Mouse (Mus musculus): Measurements from ENCODE around the gene Lrrc29.

Gene Lrrc29

DNA sequence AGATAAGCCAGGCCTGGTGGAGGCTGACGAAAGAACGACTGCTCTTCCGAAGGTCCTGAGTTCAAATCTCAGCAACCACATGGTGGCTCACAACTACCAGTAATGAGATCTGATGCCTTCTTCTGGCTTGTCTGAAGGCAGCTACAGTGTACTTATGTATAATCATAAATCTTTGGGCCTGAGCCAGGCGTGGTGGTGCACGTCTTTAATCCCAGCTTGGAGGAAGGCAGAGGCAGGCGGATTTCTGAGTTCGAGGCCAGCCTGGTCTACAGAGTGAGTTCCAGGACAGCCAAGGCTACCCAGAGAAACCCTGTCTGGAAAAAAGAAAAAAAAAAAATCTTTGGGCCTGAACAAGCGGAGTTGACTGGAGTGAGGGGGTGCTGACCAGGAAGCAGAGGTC, 34.7 kb downstream of the Lrrc29 start:
- DNase-seq (ENCODE audit: low spot score in 2 of 2): peak in 1 of 2 experiments; percentile 34

DNA sequence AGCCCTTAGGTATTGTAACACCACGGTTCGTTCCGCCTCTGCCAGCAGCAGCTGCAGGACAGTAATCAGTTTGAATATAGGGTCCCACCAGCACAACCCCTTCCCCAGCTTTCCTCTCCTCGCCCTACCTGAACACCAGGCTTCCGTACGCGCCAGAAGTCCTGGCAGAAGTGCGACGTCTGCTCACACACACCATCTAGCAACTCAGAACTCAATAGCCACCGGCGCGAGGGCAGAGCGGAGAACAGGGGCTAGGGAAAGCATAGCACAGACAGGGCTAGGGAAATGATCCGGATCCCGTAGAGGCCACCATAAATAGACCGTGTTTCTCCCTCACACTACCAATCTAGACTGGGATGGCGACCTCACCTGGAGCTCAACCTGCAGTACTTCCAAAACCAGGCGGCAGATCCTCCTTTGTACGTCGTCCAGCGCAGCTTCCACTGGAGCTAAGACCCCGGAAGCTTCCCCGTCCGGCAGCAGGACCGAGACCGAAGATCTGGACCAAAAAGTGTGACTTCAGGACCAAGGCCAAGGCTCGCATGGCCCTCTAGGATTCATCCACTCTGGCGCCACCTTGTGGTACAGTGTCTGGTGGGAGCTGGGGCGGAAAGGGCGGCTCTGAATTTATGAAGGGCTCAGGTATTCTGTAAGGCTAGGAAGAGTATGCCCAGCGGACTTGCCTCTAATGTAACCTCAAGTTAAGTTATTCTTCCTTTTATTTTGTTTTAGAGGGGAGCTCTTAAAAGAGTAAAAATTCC, 35.3 kb downstream of the Lrrc29 start:
- peak; percentile 82 to 88 for DNase-seq (ENCODE audit: low spot score in 2 of 2)

DNA sequence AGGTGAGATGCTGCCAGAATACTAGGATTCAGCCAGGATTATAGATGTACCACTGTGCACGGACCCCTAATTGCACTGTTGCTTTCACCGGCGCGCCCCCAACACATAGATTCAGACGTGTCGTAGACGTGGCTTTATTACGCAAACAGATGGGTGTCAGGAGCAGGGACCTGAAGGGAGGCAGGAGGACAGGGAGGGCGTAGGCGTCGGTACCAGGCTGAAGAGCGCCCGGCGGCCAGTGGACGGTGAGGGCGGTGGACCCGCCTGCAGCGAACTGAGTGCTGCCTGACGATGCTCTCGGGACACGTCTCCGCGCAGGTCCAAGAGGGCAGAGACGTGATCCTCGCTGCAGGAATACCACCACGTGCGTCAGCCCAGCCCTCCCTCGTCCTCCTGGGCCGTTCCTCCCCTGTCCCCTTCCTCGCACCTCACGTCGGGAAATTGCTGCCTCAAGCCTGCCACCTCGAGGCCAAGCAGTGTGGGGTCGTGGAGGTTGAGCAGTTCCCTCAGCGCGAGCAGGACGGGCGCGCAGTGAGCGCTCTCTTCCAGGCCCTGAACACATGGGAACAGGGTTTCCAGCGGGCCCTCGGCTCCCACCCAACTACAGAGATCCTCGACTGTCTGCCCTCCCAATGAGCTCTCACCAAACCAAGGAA, 36.1 kb downstream of the Lrrc29 start, which contains the start of gene 4931428F04Rik:
Gene 4931428F04Rik, minus strand, starts transcription at position 60 of the 656 bp plus-strand sequence.
- peak; percentile 72 to 74 for DNase-seq (ENCODE audit: low spot score in 2 of 2)

DNA sequence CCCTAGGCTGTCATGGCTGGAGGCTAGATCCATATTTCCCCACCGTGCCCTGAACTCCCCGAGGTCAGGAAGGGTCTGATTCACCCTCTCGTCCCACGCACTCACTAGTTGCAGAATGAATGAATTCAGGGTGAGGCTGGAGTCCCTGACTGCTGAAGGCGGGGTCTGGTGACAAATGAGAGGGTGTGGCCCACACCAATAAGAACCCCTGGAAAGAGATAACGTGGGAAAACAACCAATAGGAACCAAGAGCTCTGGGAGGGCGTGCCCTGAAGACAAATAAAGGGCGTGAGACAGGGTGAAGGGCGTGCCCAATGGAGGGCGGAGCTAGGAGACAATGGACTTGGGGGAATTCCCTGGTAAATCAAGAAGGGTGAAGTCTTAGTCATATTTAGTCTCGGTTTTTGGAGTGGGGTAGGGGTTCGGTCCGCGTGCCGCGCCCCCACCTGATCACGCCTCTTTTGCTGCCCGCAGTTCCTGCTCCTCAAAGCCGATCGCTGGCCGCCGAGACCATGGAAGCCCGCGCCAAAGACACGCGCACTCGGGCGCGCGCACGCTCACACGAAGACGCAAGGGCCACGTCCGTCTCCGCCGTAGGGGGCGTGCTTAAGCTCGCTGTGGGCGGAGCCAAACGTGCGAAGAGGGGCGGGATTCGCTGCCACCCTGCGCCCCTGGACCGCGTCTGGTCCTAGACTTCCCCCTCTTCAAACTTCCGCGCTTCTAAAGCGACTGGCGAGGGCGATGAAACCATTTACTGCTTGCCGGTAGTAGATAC, 36.9 kb downstream of the Lrrc29 start:
- peak; percentile 97 for DNase-seq (ENCODE audit: low spot score in 2 of 2)

DNA sequence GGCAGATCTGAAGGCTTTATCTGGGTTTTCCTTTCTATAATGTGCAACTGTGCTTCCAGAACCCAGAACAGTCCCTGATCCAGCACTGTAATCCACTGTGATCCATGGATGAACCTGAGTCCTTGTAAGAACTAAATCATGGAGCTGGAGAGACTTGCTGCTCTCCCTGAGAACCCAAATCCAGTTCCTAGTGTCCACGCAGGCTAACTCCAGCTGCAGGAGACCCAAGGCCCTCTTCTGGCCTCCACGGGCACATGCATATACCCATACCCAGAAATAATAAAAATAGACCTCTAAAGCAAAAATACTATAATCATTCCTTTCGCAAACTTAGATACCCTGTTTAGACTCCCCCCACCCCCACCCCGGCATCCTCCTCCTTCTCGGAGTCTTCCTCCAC, 37.8 kb downstream of the Lrrc29 start:
- DNase-seq (ENCODE audit: low spot score in 2 of 2): peak in 1 of 2 experiments; percentile 33

DNA sequence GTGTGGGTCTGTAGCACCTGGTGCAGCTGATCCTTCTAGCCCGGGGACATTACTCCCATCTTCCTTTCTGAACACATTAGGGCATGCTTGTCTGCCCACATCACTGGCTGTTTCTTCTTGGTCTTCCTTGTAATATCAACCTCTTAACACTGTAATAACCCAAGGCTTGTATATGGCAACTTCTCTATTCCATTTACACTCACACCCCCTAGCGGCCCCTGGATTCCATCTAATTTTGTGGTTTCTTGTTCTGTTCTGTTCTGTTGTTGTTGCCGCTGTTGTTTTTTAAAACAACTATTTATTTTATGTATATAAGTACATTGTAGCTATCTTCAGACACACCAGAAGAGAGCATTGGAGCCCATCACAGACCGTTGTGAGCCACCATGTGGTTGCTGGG, 39.2 kb downstream of the Lrrc29 start:
- DNase-seq (ENCODE audit: low spot score in 2 of 2): no peak

DNA sequence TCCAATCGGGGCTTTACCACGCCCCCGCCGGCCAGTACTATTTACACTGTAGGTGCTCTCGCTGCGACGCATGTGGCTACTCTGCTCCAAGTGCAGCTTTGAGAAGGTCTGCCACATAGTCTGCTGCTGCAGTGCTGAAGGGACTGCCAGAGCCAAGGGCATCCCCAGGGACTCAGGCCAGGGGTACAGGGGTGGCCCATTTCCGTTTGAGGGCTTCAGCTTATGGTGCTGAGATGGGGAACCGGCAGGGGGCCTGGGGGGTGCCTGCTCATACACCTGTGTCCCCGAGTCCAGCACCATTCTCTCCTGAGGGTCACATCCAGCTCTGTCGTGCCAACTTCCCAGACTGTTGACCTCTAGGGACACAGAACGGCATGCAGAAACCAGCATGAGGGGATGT, 40.6 kb downstream of the Lrrc29 start:
- DNase-seq (ENCODE audit: low spot score in 2 of 2): peak in 1 of 2 experiments; percentile 33

DNA sequence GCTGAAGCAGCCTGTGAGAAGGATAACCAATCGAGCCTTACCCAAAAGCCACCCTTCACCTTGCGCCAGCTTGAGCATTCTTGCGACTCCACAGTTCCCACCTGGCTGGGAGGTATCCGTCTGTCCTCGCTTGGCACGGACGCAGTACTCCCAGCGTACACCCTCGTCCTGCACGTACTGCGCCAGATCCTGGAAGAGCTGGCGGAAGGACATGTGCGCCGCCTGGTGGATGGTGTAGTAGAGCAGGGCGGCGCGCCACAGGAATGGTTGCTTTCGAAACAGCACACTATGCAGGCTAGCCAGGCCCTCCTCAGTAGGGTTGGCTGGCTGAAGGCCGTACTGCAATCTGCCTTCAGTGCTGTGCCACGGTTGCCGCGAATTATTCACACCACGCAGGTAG, 43.0 kb downstream of the Lrrc29 start:
- peak in 1 of 2 experiments; percentile 36 for DNase-seq (ENCODE audit: low spot score in 2 of 2)

DNA sequence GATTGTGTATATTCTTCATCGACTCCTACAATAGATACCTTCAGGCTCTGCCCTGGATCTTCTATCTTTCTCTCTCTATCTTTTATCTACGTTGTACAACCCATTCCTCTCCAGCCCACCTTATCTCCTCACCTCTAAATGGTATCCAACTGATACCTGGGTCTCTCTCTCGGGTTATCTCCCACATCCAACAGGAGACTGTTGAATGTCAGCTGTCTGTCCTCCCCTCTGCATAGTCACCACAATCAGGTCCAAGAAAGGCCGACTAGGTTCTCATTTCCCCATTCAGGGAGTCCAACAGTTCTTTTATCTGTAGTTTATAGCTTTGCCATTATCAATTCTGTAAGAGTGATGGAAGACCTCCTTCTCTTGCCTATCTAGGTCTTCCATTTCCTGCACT, 43.8 kb downstream of the Lrrc29 start:
- DNase-seq (ENCODE audit: low spot score in 2 of 2): no peak

DNA sequence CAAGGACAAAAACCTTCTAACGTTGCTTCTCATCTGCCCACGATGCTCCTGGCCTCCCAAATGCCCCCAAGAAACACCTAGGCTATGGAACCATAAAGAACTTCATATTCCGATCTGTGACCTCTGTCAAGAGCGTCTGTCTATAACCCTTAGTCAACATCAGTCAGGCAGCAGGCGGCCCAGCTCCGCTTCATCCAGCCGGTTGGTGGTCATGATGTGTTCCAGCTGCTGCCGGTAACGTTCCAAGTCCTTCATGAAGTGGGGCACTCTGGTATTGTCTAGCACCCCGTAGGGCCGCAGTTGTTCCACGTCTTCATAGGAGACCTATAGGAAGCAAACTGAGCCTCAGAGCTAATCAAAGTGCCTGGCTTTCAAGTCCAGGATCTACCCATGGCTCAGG, 44.3 kb downstream of the Lrrc29 start:
- DNase-seq (ENCODE audit: low spot score in 2 of 2): no peak

DNA sequence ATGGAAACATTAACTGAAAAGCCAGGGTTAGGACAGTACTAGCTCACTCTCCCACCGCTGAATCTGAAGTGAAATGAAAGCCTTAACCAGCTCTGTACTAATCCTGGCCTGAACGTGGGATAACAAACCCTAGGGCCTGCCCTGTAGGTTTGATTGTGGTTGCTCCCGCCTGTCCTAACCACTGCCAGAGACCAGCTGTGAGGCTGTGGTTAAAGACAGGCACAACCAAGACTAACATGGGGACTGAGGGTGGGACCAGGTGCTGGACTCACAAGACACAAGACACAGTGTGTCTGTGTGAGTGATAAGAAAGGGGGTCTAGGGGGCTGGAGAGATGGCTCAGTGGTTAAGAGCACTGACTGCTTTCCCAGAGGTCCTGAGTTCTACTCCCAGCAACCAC, 45.5 kb downstream of the Lrrc29 start:
- DNase-seq (ENCODE audit: low spot score in 2 of 2): no peak

DNA sequence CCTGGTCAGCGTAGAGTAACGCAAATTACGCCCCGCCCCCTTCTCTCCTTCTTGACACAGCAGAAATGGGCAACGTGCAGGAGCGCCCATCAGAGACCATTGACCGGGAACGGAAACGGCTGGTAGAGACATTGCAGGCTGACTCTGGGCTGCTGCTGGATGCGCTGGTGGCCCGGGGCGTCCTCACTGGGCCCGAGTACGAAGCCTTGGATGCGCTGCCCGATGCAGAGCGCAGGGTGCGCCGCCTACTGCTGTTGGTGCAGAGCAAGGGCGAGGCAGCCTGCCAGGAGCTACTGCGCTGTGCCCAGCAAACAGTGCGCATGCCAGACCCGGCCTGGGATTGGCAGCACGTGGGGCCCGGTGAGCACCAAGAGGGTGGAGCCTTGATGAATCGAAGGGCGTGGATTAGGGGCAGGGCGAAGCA, 47.2 kb downstream of the Lrrc29 start:
- DNase-seq (ENCODE audit: low spot score in 2 of 2): peak; percentile 88 to 90

DNA sequence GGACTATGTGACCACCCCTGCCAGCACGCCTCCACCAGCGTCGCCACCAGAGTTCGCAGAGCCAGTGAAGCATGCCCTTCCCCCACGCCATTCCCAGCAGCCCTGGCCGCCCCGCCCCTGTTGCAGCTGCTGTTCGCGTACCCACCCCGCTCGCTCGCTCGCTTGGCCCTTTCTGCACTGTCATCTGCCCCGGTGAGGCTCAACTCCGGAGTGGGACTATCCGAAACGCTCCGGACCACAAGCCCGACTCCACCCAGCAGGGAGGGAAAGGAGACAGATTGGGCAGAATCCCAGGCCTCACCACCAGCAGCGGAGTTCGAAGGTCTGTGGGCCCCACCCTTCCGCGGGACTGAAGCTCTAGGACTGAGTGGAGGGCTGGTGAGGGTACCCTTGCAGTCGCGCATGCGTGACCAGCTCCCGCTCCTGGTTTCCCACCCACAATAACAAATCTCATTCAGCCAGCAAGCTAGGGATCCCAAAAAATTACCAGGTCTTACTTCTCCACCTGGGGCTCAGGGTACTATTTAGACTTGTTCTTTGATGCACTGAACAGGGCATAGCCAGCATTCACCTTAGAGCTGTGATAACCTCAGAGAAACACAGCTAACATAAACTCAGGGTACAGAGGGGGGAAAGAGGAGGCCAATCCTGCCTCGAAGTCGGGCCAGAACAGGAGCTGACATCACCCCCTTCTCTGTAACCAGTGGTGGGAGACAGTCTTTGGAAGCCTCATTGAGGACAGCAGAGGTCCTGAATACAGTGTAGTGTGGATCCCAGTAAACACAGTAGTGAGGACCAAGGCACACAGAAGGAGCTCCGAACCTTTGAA, 49.6 kb downstream of the Lrrc29 start:
- peak in 1 of 2 experiments; percentile 71 for DNase-seq (ENCODE audit: low spot score in 2 of 2)

DNA sequence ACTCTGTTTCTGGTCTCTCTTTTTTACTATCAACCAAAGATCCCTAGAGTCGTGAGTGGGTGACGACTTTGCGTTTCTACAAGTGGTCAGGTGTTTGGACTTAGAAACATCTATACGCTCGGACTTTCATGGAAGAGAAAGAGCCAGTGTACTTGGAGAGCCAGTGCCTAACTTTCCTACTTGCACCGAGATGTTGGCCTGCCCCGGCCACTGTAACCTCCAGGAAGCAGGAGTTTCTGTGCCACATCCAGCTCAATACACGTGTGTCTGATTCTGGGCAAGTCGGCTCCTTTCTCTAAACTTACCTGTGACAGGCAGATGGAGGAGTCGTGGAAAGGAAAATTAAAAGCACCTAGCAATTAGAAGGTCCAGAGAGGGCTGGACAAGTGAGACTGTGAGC, 50.2 kb downstream of the Lrrc29 start, which contains the start of gene Nol3:
Gene Nol3, plus strand, starts transcription at position 301 of the 400 bp plus-strand sequence.
- no peak for DNase-seq (ENCODE audit: low spot score in 2 of 2)

DNA sequence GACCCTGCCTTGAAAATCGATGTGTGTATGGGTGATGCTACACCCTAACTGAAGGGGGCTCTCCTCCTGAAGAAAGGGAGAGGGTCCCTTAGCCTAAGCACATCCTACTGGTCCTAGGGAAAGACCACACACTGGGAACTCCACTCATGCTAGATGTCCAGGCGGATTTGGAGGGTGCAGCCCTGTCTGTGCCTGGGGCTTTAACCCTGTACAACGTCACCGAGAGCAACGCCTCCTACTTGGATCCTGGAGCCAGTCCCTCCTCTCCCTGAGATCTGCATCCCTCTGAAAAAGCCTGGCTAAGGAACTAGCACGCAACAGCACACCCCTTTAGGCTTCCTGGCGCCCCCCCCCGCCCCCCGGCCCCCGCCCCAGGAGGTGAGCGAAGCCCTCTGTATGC, 50.7 kb downstream of the Lrrc29 start:
- no peak for DNase-seq (ENCODE audit: low spot score in 2 of 2)

DNA sequence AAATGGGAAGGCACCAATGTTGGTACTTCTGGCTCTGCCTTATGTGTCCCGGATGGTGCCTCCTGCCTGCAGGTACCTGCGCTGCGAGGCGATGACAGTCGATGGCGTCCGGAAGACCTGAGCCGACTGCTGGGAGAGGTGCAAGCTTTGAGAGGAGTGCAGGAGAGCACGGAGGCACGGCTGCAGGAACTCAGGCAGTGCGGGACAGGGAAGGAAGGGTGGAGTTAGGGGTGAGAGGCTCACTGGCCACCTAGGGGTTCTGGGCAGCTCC, 55.2 kb downstream of the Lrrc29 start:
- DNase-seq (ENCODE audit: low spot score in 2 of 2): peak in 1 of 2 experiments; percentile 23

DNA sequence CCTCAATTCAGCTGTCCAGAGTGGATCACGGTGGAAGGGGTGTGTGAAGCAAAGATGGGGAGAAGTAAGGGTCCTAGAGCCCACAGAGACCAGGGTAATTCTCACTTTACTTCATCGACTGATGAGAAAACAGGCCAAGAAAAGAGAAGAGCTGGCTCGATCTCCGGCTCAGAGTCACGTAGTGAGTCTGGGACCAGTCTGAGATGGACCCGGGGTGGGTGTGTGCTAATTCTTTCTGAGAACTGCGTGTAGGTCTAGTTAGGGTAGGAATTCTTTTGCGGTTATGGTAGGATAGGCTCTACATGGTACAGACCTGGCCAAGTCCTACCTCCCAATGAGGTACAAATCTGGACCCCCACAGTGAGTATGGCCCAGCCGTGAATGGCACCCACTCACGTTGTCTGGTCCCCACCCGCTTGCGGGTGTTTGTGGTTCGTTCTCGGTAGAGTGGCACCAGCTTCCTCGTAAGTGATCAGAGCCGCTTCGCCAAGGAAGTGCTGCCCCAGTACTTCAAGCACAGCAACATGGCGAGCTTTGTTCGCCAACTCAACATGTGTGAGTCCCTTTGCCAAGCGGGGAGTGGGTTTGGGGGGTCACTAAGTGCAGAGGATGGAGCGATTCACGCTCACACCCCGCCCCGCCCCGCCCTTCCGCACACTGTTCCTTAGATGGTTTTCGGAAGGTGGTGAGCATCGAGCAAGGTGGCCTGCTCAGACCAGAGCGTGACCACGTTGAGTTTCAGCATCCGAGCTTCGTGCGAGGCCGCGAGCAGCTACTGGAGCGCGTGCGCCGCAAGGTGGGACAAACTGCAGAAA, 55.8 kb downstream of the Lrrc29 start:
- DNase-seq (ENCODE audit: low spot score in 2 of 2): no peak

DNA sequence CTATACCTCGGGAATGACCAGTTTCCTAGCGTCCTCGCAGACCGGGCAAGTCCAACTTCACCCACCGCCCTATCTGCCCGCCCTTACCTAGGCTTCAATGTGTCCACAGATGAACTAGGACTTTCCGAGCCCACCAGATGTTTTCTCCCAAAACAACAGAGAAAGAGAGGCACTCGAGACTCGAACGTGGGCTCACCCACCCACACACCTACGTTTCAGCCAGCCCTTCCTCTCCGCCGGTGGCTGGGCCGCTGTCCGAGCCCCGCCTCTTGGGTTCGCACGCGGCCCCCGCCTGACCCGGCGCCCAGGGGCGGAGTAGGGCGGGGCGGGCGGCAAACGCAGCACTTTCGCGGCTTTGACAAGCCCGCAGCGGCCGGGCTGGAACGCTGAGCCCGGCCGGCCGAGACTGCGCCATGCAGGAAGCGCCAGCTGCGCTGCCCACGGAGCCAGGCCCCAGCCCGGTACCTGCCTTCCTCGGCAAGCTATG, 56.6 kb downstream of the Lrrc29 start, which contains the start of gene Hsf4:
Gene Hsf4, plus strand, starts transcription at position 341 of the 487 bp plus-strand sequence.
- no peak for DNase-seq (ENCODE audit: low spot score in 2 of 2)

DNA sequence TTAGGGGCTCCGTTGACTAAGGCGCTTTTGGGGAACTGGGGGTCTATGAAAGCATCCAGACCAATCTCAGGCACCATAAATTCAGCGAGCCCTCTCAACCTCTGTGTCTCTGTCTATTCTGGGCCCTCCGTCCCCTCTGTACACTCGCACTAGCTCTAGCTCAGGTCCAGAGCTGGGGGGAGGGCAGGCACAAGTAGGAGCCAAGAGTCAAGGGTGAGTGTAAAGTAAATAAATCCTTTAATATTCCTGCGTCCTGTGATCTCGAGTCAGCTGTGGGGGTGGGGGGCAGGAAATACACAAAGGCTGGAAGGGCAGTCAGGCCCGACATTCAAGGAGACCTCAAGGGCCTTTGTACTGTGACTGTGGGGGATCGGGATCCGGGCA, 57.0 kb downstream of the Lrrc29 start:
- DNase-seq (ENCODE audit: low spot score in 2 of 2): peak in 1 of 2 experiments; percentile 29

DNA sequence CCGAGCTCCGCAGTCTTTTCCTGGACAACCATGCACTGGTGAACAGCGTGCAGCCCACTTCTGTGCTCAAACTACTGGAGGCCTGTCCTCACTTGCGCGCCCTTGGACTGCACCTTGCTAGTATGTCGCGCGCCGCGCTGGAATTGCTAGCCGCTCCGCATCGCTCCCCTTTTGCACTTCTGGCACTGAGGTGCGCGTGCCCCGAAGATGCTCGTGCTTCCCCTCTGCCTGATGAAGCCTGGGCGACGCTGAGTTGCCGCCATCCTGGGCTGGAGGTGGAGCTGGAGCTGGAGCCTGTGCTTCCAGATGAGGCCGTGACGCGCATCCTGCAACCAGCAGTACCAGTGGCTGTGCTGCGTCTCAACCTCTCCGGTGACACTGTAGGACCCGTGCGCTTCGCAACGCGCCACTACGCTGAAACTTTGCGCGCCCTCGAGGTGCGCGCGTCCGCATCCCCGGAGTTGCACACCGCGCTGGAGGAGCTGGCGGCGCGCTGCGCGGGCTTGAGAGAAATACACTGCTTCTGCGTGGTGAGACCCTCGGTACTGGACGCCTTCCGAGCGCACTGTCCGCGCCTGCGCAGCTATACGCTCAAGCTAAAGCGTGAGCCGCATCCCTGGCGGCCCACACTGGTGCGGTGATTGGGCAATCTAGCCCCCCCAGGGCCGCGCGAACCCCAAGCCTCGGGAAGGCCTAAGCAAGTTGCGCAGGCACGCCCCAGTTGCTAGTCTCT, 57.6 kb downstream of the Lrrc29 start:
- peak; percentile 93 to 94 for DNase-seq (ENCODE audit: low spot score in 2 of 2)

All from right cerebral cortex, postnatal 10 days (tissue).